Mouse (Mus musculus) heart, adult 2 months (tissue): ENCODE measurements around the gene Mbd4. TPM values are rescaled to one million over a fixed set of nuclear protein-coding genes. Genes with fewer than 3 reads are reported as not detected.

ENCODE experiments used
- DNase-seq, 2 experiments: peaks; one replicate each; pipeline ENCODE4 v3.0.0; 2021
- H3K27ac ChIP-seq: fragments of 200-600 bp; 2 replicates; pipeline ENCODE4 v1.8.1; 2022
- H3K27me3 ChIP-seq: fragments of 200-500 bp; 2 replicates; pipeline ENCODE4 v1.6.1; 2012; ENCODE audit warnings: mild to moderate bottlenecking, low read length, inconsistent platforms, mixed read lengths; ENCODE audit not compliant: control insufficient read depth, insufficient read depth
- H3K36me3 ChIP-seq: fragments of 200-500 bp; 2 replicates; pipeline ENCODE4 v1.6.1; 2012; ENCODE audit warnings: low read length, inconsistent platforms; ENCODE audit not compliant: control insufficient read depth, insufficient read depth
- H3K4me1 ChIP-seq: fragments of 200-500 bp; 2 replicates; pipeline ENCODE4 v1.6.1; 2011; ENCODE audit warnings: low read length; ENCODE audit not compliant: control insufficient read depth, insufficient read depth
- H3K4me3 ChIP-seq: fragments of 200-600 bp; 2 replicates; pipeline ENCODE4 v1.8.1; 2022
- H3K79me2 ChIP-seq: fragments of 200-500 bp; replicated peaks from 2 replicates; pipeline ENCODE4 v1.6.1; 2012; ENCODE audit warnings: mild to moderate bottlenecking, inconsistent platforms, low read length, moderate library complexity, mixed read lengths; ENCODE audit not compliant: control insufficient read depth, insufficient read depth
- H3K9ac ChIP-seq: fragments of 200-500 bp; 2 replicates; pipeline ENCODE4 v1.6.1; 2012; ENCODE audit warnings: low read depth, mild to moderate bottlenecking, control low read depth, inconsistent platforms, low read length, mixed read lengths
- CTCF ChIP-seq: fragments of 200-600 bp; IDR thresholded peaks from 2 replicates; pipeline ENCODE4 v1.8.1; 2022; ENCODE audit warnings: antibody characterized with exemption, mild to moderate bottlenecking, moderate library complexity
- EP300 ChIP-seq: fragments of 200-500 bp; IDR thresholded peaks from 2 replicates; pipeline ENCODE4 v1.6.1; 2011; ENCODE audit warnings: low read depth, low read length, control low read depth; ENCODE audit not compliant: insufficient read depth
- POLR2A ChIP-seq: fragments of 200-500 bp; IDR thresholded peaks from 2 replicates; pipeline ENCODE4 v1.6.1; 2011; ENCODE audit warnings: mild to moderate bottlenecking, low read depth, low read length, control low read depth; ENCODE audit not compliant: insufficient read depth
- WGBS: fragments of 180-500 bp; shearing (Covaris S2); methylation state at CpG from one replicate; pipeline ENCODE4 v1.1.7; 2018; 5-methylcytosine and 5-hydroxymethylcytosine counted together
- intact Hi-C: fragments of 180-260 bp; cut with DNase I; formaldehyde crosslinking; loops from one replicate; pipeline ENCODE4 v1.15.1; 2025
- polyA plus RNA-seq: library from polyadenylated mRNA; depleted of rRNA; stranded (reverse); fragments of >200 nt; gene quantifications from 2 replicates; pipeline ENCODE4 v1.2.3, GENCODE M21; 2012
- total RNA-seq, 2 experiments: library from RNA; stranded (reverse); gene quantifications; 2 replicates each; pipeline ENCODE4 v1.2.3; 2021

Gene Mbd4
- total and polyA plus RNA-seq, 3 experiments, result 0.93 to 1.5 (median 1.2) TPM

DNA sequence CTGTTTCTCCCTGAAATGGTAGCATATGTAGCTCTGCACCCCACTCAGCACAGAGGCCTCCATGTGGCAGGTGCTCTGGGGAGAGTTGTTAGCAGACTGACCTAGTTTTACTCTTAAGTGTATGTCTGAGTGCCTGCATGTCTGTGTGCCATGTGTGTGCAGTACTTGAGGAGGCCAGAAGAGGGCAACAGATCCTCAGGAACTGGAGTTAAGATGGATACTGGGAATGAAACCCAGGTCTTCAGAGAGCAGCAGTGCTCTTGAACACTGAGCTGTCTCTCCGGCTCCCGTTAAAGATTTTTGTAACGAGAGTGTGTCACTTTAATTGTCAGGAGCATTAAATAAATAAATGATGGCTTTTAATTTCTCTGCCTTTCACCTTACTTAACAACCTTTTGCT, 35.1 kb upstream of the Mbd4 start:
- Histone ChIP-seq H3K27ac (no peak overlapping the region), H3K4me3 (no peak overlapping the region), H3K9ac (no peak overlapping the region), H3K4me1 (peaks cover 16% of the 10 kb centered on the region), H3K27me3 (no peaks in the 10 kb centered on the region), H3K79me2 (no peaks in the 10 kb centered on the region), H3K36me3 (no peaks in the 10 kb centered on the region)
- WGBS, result 97% methylated on average over 3 of the region's 3 CpGs
- peak in 1 of 2 experiments; percentile 31 for DNase-seq
- intact Hi-C loops, result no loop called here
- TF ChIP-seq POLR2A (no peak), EP300 (no peak), CTCF (peak; percentile 73)

DNA sequence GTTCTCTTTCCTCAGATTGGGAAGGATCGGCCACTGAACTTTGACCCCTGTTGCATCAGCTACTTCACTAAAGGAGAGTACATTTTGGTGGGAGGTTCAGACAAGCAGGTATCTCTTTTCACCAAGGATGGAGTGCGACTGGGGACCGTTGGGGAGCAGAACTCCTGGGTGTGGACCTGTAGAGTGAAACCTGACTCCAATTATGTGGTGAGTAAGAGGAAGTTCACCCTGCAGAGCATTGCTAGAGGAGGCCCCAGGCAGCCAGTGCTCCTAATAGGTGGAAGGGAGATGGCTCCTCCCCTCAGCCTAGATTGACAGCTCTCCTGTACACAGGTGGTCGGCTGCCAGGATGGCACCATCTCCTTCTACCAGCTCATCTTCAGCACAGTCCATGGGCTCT, 33.7 kb upstream of the Mbd4 start:
- 60% methylated on average over 4 of the region's 4 CpGs for WGBS
- DNase-seq, result no peak
- H3K79me2 ChIP-seq, result no peaks in the 10 kb centered on the region
- H3K4me1 ChIP-seq, result peaks cover 10% of the 10 kb centered on the region
- TF ChIP-seq EP300 (no peak), CTCF (no peak), POLR2A (no peak)
- no peak overlapping the region for H3K27ac ChIP-seq
- no peaks in the 10 kb centered on the region for H3K36me3 ChIP-seq
- no peak overlapping the region for H3K9ac ChIP-seq
- intact Hi-C loops, result no loop called here
- H3K27me3 ChIP-seq, result no peaks in the 10 kb centered on the region
- H3K4me3 ChIP-seq, result no peak overlapping the region

DNA sequence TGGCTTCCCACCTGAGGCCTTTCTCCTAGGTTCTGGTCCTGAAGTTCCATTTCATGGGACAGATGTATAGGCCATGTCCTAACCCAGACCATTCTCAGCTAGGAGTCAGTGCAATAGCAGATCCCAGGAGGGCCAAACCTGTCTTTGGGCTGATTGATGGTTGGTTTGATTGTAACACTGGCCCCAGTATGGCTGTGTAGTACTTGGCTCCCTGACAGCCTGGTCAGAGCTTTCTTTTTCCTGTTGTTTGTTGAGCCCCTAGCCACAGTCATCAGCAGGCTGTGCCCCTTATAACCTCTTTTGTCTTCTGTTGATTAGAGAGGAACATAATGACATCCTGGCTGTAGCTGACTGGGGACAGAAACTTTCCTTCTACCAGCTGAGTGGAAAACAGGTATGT, 30.8 kb upstream of the Mbd4 start:
- Histone ChIP-seq H3K9ac (no peak overlapping the region), H3K4me1 (peaks cover 16% of the 10 kb centered on the region), H3K79me2 (no peaks in the 10 kb centered on the region), H3K36me3 (no peaks in the 10 kb centered on the region), H3K4me3 (no peak overlapping the region), H3K27ac (no peak overlapping the region; the same call in 1 of the 2 replicates), H3K27me3 (no peaks in the 10 kb centered on the region)
- intact Hi-C loops, result no loop called here
- TF ChIP-seq CTCF (no peak), EP300 (no peak), POLR2A (no peak)
- no peak for DNase-seq

DNA sequence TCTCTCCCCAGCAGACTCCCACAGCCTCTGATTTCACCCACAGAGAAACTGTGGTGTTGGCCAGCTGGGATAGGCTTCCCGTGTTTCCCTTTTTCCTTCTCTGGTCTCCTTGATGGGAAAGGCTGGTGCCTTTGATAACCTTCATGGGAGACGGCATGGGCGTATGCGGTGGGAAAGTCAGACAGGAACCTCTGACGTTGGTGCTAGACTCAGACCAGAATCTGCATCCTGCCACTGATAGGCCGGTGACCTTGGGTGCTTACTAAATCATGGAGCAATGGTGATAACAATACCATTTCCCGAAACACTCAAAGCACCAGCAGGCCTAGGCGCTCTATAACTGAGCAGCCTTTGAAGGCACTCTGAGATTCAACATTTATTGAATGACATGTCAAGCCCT, 27.6 kb upstream of the Mbd4 start:
- peak; percentile 30; the same call in 1 of the 2 replicates for TF ChIP-seq POLR2A
- peak; percentile 81 for TF ChIP-seq EP300
- TF ChIP-seq CTCF, result no peak
- peak in 1 of 2 experiments; percentile 46 for DNase-seq
- H3K27me3 ChIP-seq, result no peaks in the 10 kb centered on the region
- 54% methylated on average over 8 of the region's 8 CpGs for WGBS
- no peak overlapping the region for H3K4me3 ChIP-seq
- intact Hi-C loops, result no loop called here
- no peak overlapping the region for H3K9ac ChIP-seq
- peaks cover 19% of the 10 kb centered on the region for H3K4me1 ChIP-seq
- peak overlapping the region; percentile 61 for H3K27ac ChIP-seq
- no peaks in the 10 kb centered on the region for H3K36me3 ChIP-seq
- no peaks in the 10 kb centered on the region for H3K79me2 ChIP-seq

DNA sequence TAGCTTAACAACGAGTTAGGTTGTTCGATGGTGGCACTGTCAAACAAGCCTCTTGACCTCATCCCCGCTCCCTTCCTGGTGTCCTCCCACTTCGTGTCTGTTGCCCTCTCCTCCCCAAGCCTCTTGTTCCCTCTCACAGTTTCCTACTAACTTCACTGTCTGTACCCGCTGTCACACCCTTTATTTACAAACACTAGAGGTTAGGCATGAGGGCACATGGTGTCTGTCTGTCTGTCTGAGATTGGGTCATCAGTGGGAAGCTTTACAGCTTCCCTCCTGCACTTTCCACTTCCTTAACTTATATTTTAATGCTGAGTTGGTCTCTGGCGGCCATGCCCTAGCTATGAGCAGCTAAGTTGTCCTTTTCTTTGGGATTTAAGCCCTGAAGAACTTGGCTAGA, 26.6 kb upstream of the Mbd4 start:
- 71% methylated on average over 6 of the region's 6 CpGs for WGBS
- no peak for DNase-seq
- TF ChIP-seq CTCF (no peak), POLR2A (no peak), EP300 (no peak)
- peaks cover 19% of the 10 kb centered on the region for H3K4me1 ChIP-seq
- H3K4me3 ChIP-seq, result no peak overlapping the region
- no peak overlapping the region for H3K9ac ChIP-seq
- no peaks in the 10 kb centered on the region for H3K79me2 ChIP-seq
- no peaks in the 10 kb centered on the region for H3K36me3 ChIP-seq
- intact Hi-C loops, result no loop called here
- peak overlapping the region; percentile 58 for H3K27ac ChIP-seq
- no peaks in the 10 kb centered on the region for H3K27me3 ChIP-seq

DNA sequence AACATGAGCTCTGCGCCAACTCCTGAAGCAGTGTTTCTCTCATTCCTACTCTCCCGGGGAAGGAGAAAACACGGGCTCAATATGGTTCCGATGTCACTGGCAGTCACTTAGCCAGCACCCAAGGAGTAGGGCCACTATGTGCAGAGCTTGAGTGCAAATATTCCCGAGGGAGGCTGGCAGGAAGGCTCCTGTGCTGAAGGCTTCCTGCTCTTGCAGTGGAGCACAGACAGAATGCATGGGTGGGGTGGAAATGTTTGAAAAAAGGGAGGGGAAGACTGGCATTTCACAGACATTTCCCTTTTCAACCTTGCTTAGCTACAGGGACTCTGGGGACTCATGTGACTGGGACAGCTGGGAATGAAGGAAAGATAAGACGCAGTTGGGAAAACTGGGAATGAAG, 25.5 kb upstream of the Mbd4 start:
- no peak for DNase-seq
- Histone ChIP-seq H3K9ac (no peak overlapping the region), H3K4me3 (no peak overlapping the region), H3K79me2 (no peaks in the 10 kb centered on the region), H3K36me3 (no peaks in the 10 kb centered on the region), H3K4me1 (peaks cover 18% of the 10 kb centered on the region), H3K27ac (0 out of 2 replicates have a peak overlapping the region, but pooled peaks have one; percentile 15), H3K27me3 (no peaks in the 10 kb centered on the region)
- intact Hi-C loops, result no loop called here
- 39% methylated on average over 6 of the region's 6 CpGs for WGBS
- TF ChIP-seq CTCF, result no peak
- TF ChIP-seq EP300, result peak; percentile 58; the same call in 1 of the 2 replicates
- no peak for TF ChIP-seq POLR2A
